Mouse (Mus musculus) forebrain, embryonic 16.5 days (tissue): ENCODE measurements around the gene Gm5269. TPM values are rescaled to one million over a fixed set of nuclear protein-coding genes. Genes with fewer than 3 reads are reported as not detected.

ENCODE experiments used
- ATAC-seq: fragments of 200-750 bp; cut with Nextera tagmentation; 2 replicates; pipeline ENCODE4 v1.8.0; 2017; ENCODE audit warnings: mild to moderate bottlenecking, moderate library complexity
- H3K27ac ChIP-seq: fragments of 300-500 bp; sonication (generic); 2 replicates; pipeline ENCODE4 v1.5.1; 2014; ENCODE audit warnings: low read length, control low read depth
- H3K27me3 ChIP-seq: fragments of 300-500 bp; sonication (generic); replicated peaks from 2 replicates; pipeline ENCODE4 v1.6.1; 2014; ENCODE audit warnings: low read length; ENCODE audit not compliant: control insufficient read depth, insufficient read depth
- H3K36me3 ChIP-seq: fragments of 300-500 bp; sonication (generic); 2 replicates; pipeline ENCODE4 v1.6.1; 2014; ENCODE audit not compliant: control insufficient read depth, insufficient read depth
- H3K4me1 ChIP-seq: fragments of 300-500 bp; sonication (generic); replicated peaks from 2 replicates; pipeline ENCODE4 v1.6.1; 2014; ENCODE audit warnings: low read length; ENCODE audit not compliant: control insufficient read depth, insufficient read depth
- H3K4me2 ChIP-seq: fragments of 300-500 bp; sonication (generic); 2 replicates; pipeline ENCODE4 v1.6.1; 2014; ENCODE audit warnings: mild to moderate bottlenecking, low read length, control low read depth
- H3K4me3 ChIP-seq: fragments of 300-500 bp; sonication (generic); replicated peaks from 2 replicates; pipeline ENCODE4 v1.5.1; 2014; ENCODE audit warnings: mild to moderate bottlenecking, low read length, control low read depth
- H3K9ac ChIP-seq: fragments of 300-500 bp; sonication (generic); replicated peaks from 2 replicates; pipeline ENCODE4 v1.6.1; 2014; ENCODE audit warnings: low read depth, low read length, control low read depth
- H3K9me3 ChIP-seq: fragments of 300-500 bp; sonication (generic); 2 replicates; pipeline ENCODE4 v1.6.1; 2016; ENCODE audit warnings: low read length; ENCODE audit not compliant: control insufficient read depth
- WGBS: fragments of 180-500 bp; shearing (Covaris S2); extraction: QIAGEN DNeasy Blood & Tissue Kit; methylation state at CpG from one replicate; pipeline ENCODE4 v1.1.7; 2014; 5-methylcytosine and 5-hydroxymethylcytosine counted together
- polyA plus RNA-seq: library from polyadenylated mRNA; unstranded; fragments of >200 nt; fragmentation: Nextera tagmentation; extraction: Ambion mirVana; gene quantifications from 2 replicates; pipeline ENCODE4 v1.2.1, GENCODE M21; 2015

The Gm5269 gene
- polyA plus RNA-seq, 1 experiment from 2014 or later: not detected

GRCm38 (mm10) chr1:45919752-45920151 lies 29.7 kb upstream of the Gm5269 start:
- no peak overlapping the region for H3K4me2 ChIP-seq
- WGBS: 93% methylated on average over 1 of the region's 1 CpGs
- no peak overlapping the region for H3K27ac ChIP-seq
- no peak for ATAC-seq
- no peaks in the 10 kb centered on the region for H3K4me1 ChIP-seq
- no peak overlapping the region for H3K9ac ChIP-seq
- no peaks in the 10 kb centered on the region for H3K9me3 ChIP-seq
- H3K27me3 ChIP-seq: 0 out of 2 replicates have a peak, but pooled peaks cover 4% of the 10 kb centered on the region
- no peak overlapping the region for H3K4me3 ChIP-seq
- no peaks in the 10 kb centered on the region for H3K36me3 ChIP-seq

GRCm38 (mm10) chr1:45917136-45917803 lies 27.2 kb upstream of the Gm5269 start:
- Histone ChIP-seq H3K27me3 (no peaks in the 10 kb centered on the region), H3K27ac (no peak overlapping the region), H3K4me3 (no peak overlapping the region), H3K9ac (no peak overlapping the region), H3K36me3 (no peaks in the 10 kb centered on the region), H3K9me3 (no peaks in the 10 kb centered on the region), H3K4me2 (no peak overlapping the region), H3K4me1 (no peaks in the 10 kb centered on the region)
- ATAC-seq: no peak
- whole genome bisulfite sequencing: 87% methylated on average over 4 of the region's 4 CpGs

DNA sequence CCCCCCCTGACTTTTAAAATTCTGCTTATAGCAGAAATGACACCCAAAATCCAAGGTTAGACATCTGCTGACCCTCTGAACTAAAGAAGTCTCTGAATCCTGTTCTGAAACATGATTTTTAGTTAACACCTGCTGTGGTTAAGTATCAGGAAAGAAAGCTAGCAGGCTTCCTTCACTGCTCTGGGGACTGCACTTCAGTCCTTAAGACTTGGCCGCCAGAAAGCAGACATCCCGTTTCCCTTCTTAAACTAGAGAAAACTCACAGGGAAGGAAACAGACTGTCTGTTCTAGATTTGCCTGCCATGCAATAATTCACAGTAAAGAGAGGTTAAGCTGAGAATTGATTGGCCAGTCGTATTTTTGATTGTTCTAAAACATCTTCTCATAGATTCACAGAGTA lies 26.1 kb upstream of the Gm5269 start:
- Histone ChIP-seq H3K9ac (no peak overlapping the region), H3K27me3 (no peaks in the 10 kb centered on the region), H3K9me3 (no peaks in the 10 kb centered on the region), H3K27ac (no peak overlapping the region), H3K4me3 (no peak overlapping the region), H3K4me1 (no peaks in the 10 kb centered on the region), H3K4me2 (no peak overlapping the region), H3K36me3 (no peaks in the 10 kb centered on the region)
- 77% methylated on average over 3 of the region's 3 CpGs for WGBS
- ATAC-seq: no peak

DNA sequence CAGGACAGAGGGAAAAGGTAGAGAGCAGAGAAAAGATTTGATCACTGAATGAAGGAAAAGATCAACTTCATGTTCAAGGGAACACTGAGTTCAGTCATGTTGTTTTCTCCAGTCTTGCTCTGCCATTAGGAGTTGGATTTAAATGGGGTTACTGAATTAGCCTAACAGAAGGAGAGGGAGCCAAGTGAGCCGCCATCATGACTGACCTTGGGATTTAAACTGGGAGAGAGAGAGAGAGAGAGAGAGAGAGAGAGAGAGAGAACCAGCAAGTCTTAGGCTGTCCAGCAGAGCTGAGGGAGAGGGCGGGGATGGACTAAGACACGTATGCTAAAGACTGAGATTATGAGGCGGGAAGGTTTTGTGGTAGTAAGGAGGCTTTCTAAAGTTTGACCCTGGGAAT lies 24.2 kb upstream of the Gm5269 start:
- H3K4me3 ChIP-seq: no peak overlapping the region
- H3K4me2 ChIP-seq: no peak overlapping the region
- ATAC-seq: no peak
- WGBS: 85% methylated on average over 4 of the region's 4 CpGs
- no peaks in the 10 kb centered on the region for H3K27me3 ChIP-seq
- no peak overlapping the region for H3K9ac ChIP-seq
- H3K9me3 ChIP-seq: no peaks in the 10 kb centered on the region
- no peaks in the 10 kb centered on the region for H3K4me1 ChIP-seq
- H3K27ac ChIP-seq: no peak overlapping the region
- no peaks in the 10 kb centered on the region for H3K36me3 ChIP-seq

GRCm38 (mm10) chr1:45905107-45905821 lies 15.2 kb upstream of the Gm5269 start:
- H3K9ac ChIP-seq: no peak overlapping the region
- H3K4me2 ChIP-seq: no peak overlapping the region
- 24% methylated on average over 5 of the region's 5 CpGs for WGBS
- no peak overlapping the region for H3K4me3 ChIP-seq
- H3K36me3 ChIP-seq: no peaks in the 10 kb centered on the region
- H3K4me1 ChIP-seq: peaks cover 4% of the 10 kb centered on the region; the same call in 1 of the 2 replicates
- no peak overlapping the region for H3K27ac ChIP-seq
- no peaks in the 10 kb centered on the region for H3K27me3 ChIP-seq
- no peaks in the 10 kb centered on the region for H3K9me3 ChIP-seq
- peak; percentile 45; the same call in 1 of the 2 replicates for ATAC-seq

DNA sequence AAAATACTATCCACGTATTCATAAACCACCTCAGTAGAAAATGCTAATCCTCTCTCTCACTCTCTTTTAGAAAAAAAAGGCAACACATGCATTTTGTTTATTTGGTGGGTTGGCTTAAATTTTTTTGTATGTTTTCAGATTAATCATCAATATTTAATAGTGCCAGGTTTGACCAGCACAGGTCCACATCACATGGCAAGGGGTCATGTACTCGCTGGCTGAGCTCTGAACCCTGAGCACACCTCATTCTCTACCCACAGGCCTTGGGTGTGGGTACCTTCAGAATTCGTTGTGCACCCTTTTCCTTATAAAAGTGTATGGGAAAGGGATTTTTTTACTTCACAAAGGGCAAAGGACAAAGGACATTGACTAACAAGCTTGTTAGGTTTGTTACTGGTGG lies 14.1 kb upstream of the Gm5269 start:
- no peak overlapping the region for H3K4me3 ChIP-seq
- H3K9me3 ChIP-seq: no peaks in the 10 kb centered on the region
- no peaks in the 10 kb centered on the region for H3K27me3 ChIP-seq
- H3K9ac ChIP-seq: no peak overlapping the region
- H3K4me1 ChIP-seq: peaks cover 4% of the 10 kb centered on the region; the same call in 1 of the 2 replicates
- H3K4me2 ChIP-seq: no peak overlapping the region
- WGBS: 84% methylated on average over 3 of the region's 3 CpGs
- no peaks in the 10 kb centered on the region for H3K36me3 ChIP-seq
- no peak for ATAC-seq
- H3K27ac ChIP-seq: no peak overlapping the region

DNA sequence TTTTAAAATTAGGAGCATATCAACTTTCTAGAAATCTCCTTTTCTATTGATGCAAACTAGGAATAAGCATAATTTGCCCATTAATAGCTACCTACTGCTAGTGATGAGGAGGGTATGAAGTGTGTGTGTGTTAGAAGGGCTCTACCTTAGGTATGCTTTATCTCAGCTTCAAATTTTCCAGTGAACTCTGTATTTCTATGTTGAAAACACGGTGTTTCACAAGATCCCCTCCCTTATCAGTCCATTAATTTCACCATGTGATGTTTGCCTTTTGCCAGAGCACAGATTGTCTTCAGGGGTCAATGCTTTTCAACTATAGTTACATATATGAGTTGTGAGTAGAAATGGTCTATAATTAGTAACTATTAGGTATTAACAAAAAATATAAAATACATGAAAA lies 8.0 kb upstream of the Gm5269 start:
- H3K9ac ChIP-seq: no peak overlapping the region
- no peaks in the 10 kb centered on the region for H3K36me3 ChIP-seq
- H3K9me3 ChIP-seq: no peaks in the 10 kb centered on the region
- ATAC-seq: no peak
- H3K4me1 ChIP-seq: no peaks in the 10 kb centered on the region
- H3K4me3 ChIP-seq: no peak overlapping the region
- WGBS: 58% methylated on average over 1 of the region's 1 CpGs
- no peaks in the 10 kb centered on the region for H3K27me3 ChIP-seq
- no peak overlapping the region for H3K27ac ChIP-seq
- no peak overlapping the region for H3K4me2 ChIP-seq

- ATAC-seq: no peak
- Histone ChIP-seq H3K4me1 (no peaks in the 10 kb centered on the region), H3K36me3 (no peaks in the 10 kb centered on the region), H3K4me2 (no peak overlapping the region), H3K9me3 (no peaks in the 10 kb centered on the region), H3K4me3 (no peak overlapping the region), H3K27ac (no peak overlapping the region), H3K9ac (no peak overlapping the region), H3K27me3 (no peaks in the 10 kb centered on the region)
- WGBS: 89% methylated on average over 6 of the region's 6 CpGs
Measured at GRCm38 (mm10) chr1:45894168-45894912, 4.3 kb upstream of the Gm5269 start.

GRCm38 (mm10) chr1:45891986-45892385 lies 1.9 kb upstream of the Gm5269 start:
- WGBS: 77% methylated on average over 2 of the region's 2 CpGs
- no peak overlapping the region for H3K4me2 ChIP-seq
- no peaks in the 10 kb centered on the region for H3K36me3 ChIP-seq
- H3K4me1 ChIP-seq: no peaks in the 10 kb centered on the region
- H3K27ac ChIP-seq: no peak overlapping the region
- H3K27me3 ChIP-seq: no peaks in the 10 kb centered on the region
- H3K9ac ChIP-seq: no peak overlapping the region
- ATAC-seq: no peak
- no peak overlapping the region for H3K4me3 ChIP-seq
- no peaks in the 10 kb centered on the region for H3K9me3 ChIP-seq
